Mouse (Mus musculus) intestine, embryonic 15.5 days (tissue): Measurements from ENCODE around the gene Rnf26. TPM values are rescaled to one million over a fixed set of nuclear protein-coding genes. Genes with fewer than 3 reads are reported as not detected.
"Not testable (repeated sequence)": the region's sequence is repeated elsewhere in the genome, so short reads cannot be mapped to it uniquely, and the experiment has no call there.

Experiments used
- ATAC-seq: fragments of 200-750 bp; cut with Nextera tagmentation; 2 replicates; pipeline ENCODE4 v1.8.0; 2017; ENCODE audit warnings: moderate TSS enrichment, moderate library complexity
- H3K27ac ChIP-seq: fragments of 300-500 bp; sonication (generic); 2 replicates; pipeline ENCODE4 v1.5.1; 2015; ENCODE audit warnings: mild to moderate bottlenecking, inconsistent platforms
- H3K27me3 ChIP-seq: fragments of 300-500 bp; sonication (generic); replicated peaks from 2 replicates; pipeline ENCODE4 v1.6.1; 2015; ENCODE audit warnings: inconsistent platforms
- H3K36me3 ChIP-seq: fragments of 300-500 bp; sonication (generic); 2 replicates; pipeline ENCODE4 v1.6.1; 2015; ENCODE audit warnings: inconsistent platforms
- H3K4me1 ChIP-seq: fragments of 300-500 bp; sonication (generic); replicated peaks from 2 replicates; pipeline ENCODE4 v1.6.1; 2015; ENCODE audit warnings: inconsistent platforms
- H3K4me2 ChIP-seq: fragments of 300-500 bp; sonication (generic); replicated peaks from 2 replicates; pipeline ENCODE4 v1.6.1; 2015; ENCODE audit warnings: mild to moderate bottlenecking, inconsistent platforms
- H3K4me3 ChIP-seq: fragments of 300-500 bp; sonication (generic); replicated peaks from 2 replicates; pipeline ENCODE4 v1.5.1; 2015; ENCODE audit warnings: inconsistent platforms
- H3K9ac ChIP-seq: fragments of 300-500 bp; sonication (generic); 2 replicates; pipeline ENCODE4 v1.6.1; 2015; ENCODE audit warnings: inconsistent platforms
- H3K9me3 ChIP-seq: fragments of 300-500 bp; sonication (generic); 2 replicates; pipeline ENCODE4 v1.6.1; 2016; ENCODE audit warnings: inconsistent platforms
- WGBS: fragments of 180-500 bp; shearing (Covaris S2); methylation state at CpG from one replicate; pipeline ENCODE4 v1.1.7; 2015; 5-methylcytosine and 5-hydroxymethylcytosine counted together
- polyA plus RNA-seq: library from polyadenylated mRNA; unstranded; fragments of >200 nt; fragmentation: Nextera tagmentation; extraction: Ambion mirVana; gene quantifications from 2 replicates; pipeline ENCODE4 v1.2.1, GENCODE M21; 2015

Gene Rnf26
- polyA plus RNA-seq, 1 experiment from 2014 or later: 56.9 TPM

GRCm38 (mm10) chr9:44119011-44119410, 5.7 kb upstream of the Rnf26 start:
- Histone ChIP-seq H3K4me2 (no peak overlapping the region), H3K4me3 (no peak overlapping the region), H3K27me3 (no peaks in the 10 kb centered on the region), H3K36me3 (no peaks in the 10 kb centered on the region), H3K27ac (no peak overlapping the region), H3K9me3 (no peaks in the 10 kb centered on the region), H3K9ac (no peak overlapping the region), H3K4me1 (no peaks in the 10 kb centered on the region)
- ATAC-seq: no peak
- 55% methylated on average over 5 of the region's 5 CpGs for WGBS

- Histone ChIP-seq H3K9me3 (no peaks in the 10 kb centered on the region), H3K4me3 (no peak overlapping the region), H3K4me2 (no peak overlapping the region), H3K27ac (no peak overlapping the region), H3K36me3 (no peaks in the 10 kb centered on the region), H3K9ac (no peak overlapping the region), H3K4me1 (peaks cover 5% of the 10 kb centered on the region; the same call in 1 of the 2 replicates), H3K27me3 (no peaks in the 10 kb centered on the region)
- no peak for ATAC-seq
- 91% methylated on average over 4 of the region's 4 CpGs for WGBS
Observed at GRCm38 (mm10) chr9:44116182-44116581, 2.9 kb upstream of the Rnf26 start.

DNA sequence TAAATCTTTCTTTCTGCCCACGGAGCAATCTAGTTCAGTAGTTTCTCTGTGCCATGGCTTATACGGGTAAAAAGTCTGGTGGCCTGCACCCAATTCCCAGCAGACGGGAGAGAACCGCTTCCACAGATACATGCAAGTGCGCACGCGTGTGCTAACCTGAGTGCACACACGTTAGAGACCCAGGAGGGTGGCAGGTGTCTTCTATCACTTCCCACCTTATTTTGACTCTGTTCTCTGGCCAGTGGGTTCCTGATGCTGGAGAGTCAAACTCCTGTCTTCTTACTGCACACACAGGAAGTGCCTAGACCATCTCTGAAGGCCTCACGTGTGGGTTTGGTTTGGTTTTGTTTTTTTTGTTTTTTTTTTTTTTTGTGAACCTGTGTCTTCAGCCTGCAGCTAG, 2.3 kb upstream of the Rnf26 start:
- no peaks in the 10 kb centered on the region for H3K27me3 ChIP-seq
- H3K9me3 ChIP-seq: no peaks in the 10 kb centered on the region
- ATAC-seq: no peak
- peaks cover 5% of the 10 kb centered on the region; the same call in 1 of the 2 replicates for H3K4me1 ChIP-seq
- H3K36me3 ChIP-seq: no peaks in the 10 kb centered on the region
- 84% methylated on average over 9 of the region's 9 CpGs for WGBS
- no peak overlapping the region for H3K4me3 ChIP-seq
- H3K9ac ChIP-seq: no peak overlapping the region
- no peak overlapping the region for H3K4me2 ChIP-seq
- no peak overlapping the region for H3K27ac ChIP-seq

DNA sequence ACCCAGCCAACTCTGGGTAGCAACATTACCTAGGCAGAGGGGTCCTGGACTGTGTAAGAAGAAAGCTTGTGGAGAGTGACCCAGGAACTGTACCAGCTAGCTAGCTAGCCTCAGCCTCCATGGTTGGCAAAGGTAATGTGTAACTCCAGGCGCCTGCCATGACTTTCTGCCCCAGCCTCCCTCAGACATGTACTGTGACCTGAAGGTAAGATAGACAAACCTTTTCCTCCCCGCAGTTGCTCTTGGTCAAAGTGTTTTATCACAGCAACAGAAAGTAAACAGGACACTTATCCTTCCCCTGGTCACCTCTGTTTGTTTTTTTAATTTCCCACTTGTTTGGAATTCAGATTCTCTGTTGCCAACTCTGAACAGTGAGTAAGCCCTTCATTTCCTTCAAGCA, 1.1 kb upstream of the Rnf26 start:
- Histone ChIP-seq H3K27me3 (no peaks in the 10 kb centered on the region), H3K36me3 (no peaks in the 10 kb centered on the region), H3K4me1 (peaks cover 16% of the 10 kb centered on the region), H3K4me2 (no peak overlapping the region), H3K4me3 (no peak overlapping the region), H3K9me3 (no peaks in the 10 kb centered on the region), H3K9ac (no peak overlapping the region), H3K27ac (no peak overlapping the region)
- 65% methylated on average over 2 of the region's 2 CpGs for WGBS
- no peak for ATAC-seq

DNA sequence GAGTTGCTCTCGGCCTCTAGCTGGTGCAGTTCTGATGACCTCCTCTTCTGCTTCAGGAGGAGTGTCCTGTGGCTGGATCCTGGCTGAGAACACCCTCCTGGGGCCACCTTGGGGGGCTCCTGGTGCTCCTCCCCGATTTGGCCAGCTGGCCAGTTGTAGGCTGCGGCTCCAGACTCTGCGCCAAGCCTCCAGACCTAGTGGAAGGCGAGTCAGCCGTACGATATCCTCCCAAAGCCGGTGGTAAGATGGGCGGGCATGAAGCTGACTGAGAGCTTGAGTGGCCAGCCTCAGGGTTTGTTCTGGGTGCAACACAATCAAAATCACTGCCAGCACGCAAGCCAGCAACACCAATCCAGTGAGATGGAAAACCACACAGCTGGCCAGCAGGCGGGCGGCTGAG, 1.4 kb downstream of the Rnf26 start:
- not testable (repeated sequence) for H3K9ac ChIP-seq, H3K27me3 ChIP-seq, ATAC-seq, H3K9me3 ChIP-seq, H3K36me3 ChIP-seq, H3K27ac ChIP-seq
- Histone ChIP-seq H3K4me2 (peak overlapping the region; percentile 61), H3K4me3 (peak overlapping the region; percentile 19), H3K4me1 (peaks cover 42% of the 10 kb centered on the region)
- 57% methylated on average over 9 of the region's 12 CpGs for WGBS

- H3K4me2 ChIP-seq: peak overlapping the region; percentile 51
- WGBS: 21% methylated on average over 9 of the region's 9 CpGs
Observed at GRCm38 (mm10) chr9:44109360-44110095, 3.8 kb downstream of the Rnf26 start.

DNA sequence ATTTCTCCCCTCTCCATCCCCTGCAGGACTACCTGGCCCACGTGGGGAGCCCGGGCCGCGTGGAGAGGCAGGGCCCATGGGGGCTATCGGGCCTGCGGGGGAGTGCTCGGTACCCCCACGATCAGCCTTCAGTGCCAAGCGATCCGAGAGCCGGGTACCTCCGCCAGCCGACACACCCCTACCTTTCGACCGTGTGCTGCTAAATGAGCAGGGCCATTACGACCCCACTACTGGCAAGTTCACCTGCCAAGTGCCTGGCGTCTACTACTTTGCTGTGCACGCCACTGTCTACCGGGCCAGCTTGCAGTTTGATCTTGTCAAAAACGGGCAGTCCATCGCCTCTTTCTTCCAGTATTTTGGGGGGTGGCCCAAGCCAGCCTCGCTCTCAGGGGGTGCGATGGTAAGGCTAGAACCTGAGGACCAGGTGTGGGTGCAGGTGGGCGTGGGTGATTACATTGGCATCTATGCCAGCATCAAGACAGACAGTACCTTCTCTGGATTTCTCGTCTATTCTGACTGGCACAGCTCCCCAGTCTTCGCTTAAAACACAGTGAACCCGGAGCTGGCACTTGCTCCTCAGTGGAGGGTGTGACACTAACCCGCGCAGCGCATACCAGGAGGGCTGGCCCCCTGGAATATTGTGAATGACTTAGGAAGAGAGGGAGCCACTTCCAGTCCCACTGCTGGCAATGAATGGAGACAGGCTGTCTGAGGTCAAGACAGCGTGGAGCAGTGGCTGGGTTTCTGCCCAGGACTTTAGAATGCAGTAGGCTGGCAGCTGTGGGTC, 4.9 kb downstream of the Rnf26 start:
- Histone ChIP-seq H3K27me3 (no peaks in the 10 kb centered on the region), H3K4me2 (peak overlapping the region; percentile 51), H3K9me3 (no peaks in the 10 kb centered on the region), H3K9ac (peak overlapping the region; percentile 33), H3K4me1 (peaks cover 48% of the 10 kb centered on the region), H3K27ac (0 out of 2 replicates have a peak overlapping the region, but pooled peaks have one; percentile 75), H3K4me3 (0 out of 2 replicates have a peak overlapping the region, but pooled peaks have one; percentile 3), H3K36me3 (peaks cover 4% of the 10 kb centered on the region; the same call in 1 of the 2 replicates)
- ATAC-seq: no peak
- 85% methylated on average over 31 of the region's 31 CpGs for WGBS

More at GRCm38 (mm10) chr9:44109360-44110095, 3.8 kb downstream of the Rnf26 start:
- H3K9me3 ChIP-seq: no peaks in the 10 kb centered on the region
- H3K36me3 ChIP-seq: peaks cover 4% of the 10 kb centered on the region; the same call in 1 of the 2 replicates
- peaks cover 46% of the 10 kb centered on the region for H3K4me1 ChIP-seq
- H3K27me3 ChIP-seq: no peaks in the 10 kb centered on the region
- H3K27ac ChIP-seq: 0 out of 2 replicates have a peak overlapping the region, but pooled peaks have one; percentile 40
- peak overlapping the region; percentile 34 for H3K9ac ChIP-seq
- ATAC-seq: no peak
- H3K4me3 ChIP-seq: peak overlapping the region; percentile 19

- H3K27me3 ChIP-seq: no peaks in the 10 kb centered on the region
- peak overlapping the region; percentile 75 for H3K27ac ChIP-seq
- H3K36me3 ChIP-seq: peaks cover 4% of the 10 kb centered on the region; the same call in 1 of the 2 replicates
- no peaks in the 10 kb centered on the region for H3K9me3 ChIP-seq
- no peak for ATAC-seq
- peak overlapping the region; percentile 33; the same call in 1 of the 2 replicates for H3K9ac ChIP-seq
- peaks cover 48% of the 10 kb centered on the region for H3K4me1 ChIP-seq
- WGBS: 45% methylated on average over 25 of the region's 25 CpGs
- H3K4me3 ChIP-seq: peak overlapping the region; percentile 15; the same call in 1 of the 2 replicates
- H3K4me2 ChIP-seq: peak overlapping the region; percentile 42
Observed at GRCm38 (mm10) chr9:44107557-44108179, 5.6 kb downstream of the Rnf26 start.

DNA sequence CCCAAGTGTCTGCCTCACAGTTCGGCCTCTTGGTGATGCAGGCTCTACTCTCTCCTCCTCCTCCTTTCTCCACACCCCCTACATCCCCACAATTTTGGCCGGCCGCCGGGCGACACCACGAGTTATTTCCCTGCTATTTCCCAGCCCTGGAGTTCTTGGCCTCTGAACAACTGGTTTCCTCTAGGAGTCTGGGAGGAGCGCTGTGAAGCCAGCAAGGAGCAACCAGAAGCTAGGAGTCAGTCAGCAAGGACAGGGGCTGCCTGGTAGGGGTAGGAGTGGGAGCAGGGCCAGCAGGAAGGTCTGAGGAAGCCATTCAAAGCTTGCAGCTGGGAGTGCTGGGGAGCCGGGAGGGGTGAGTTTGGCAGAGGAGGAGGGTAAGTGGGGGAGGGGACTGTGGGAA, 6.2 kb downstream of the Rnf26 start, which contains the start of gene C1qtnf5:
Gene C1qtnf5 (plus strand): TSS at position 136 of the 400 bp plus-strand sequence.
- H3K4me3 ChIP-seq: peak within 1 kb of the TSS; percentile 15; the same call in 1 of the 2 replicates
- peak within 1 kb of the TSS; percentile 33; the same call in 1 of the 2 replicates for H3K9ac ChIP-seq
- peak; percentile 70 for ATAC-seq
- H3K4me2 ChIP-seq: peak within 1 kb of the TSS; percentile 42
- peaks cover 4% of the 10 kb centered on the region; the same call in 1 of the 2 replicates for H3K36me3 ChIP-seq
- H3K27me3 ChIP-seq: no peaks in the 10 kb centered on the region
- peak within 1 kb of the TSS; percentile 75 for H3K27ac ChIP-seq
- no peaks in the 10 kb centered on the region for H3K9me3 ChIP-seq
- 31% methylated on average over 8 of the region's 8 CpGs for WGBS
- peaks cover 48% of the 10 kb centered on the region for H3K4me1 ChIP-seq

GRCm38 (mm10) chr9:44106596-44106995, 6.7 kb downstream of the Rnf26 start:
- ATAC-seq: no peak
- peaks cover 4% of the 10 kb centered on the region; the same call in 1 of the 2 replicates for H3K36me3 ChIP-seq
- H3K9me3 ChIP-seq: no peaks in the 10 kb centered on the region
- 77% methylated on average over 4 of the region's 4 CpGs for WGBS
- peak overlapping the region; percentile 75 for H3K27ac ChIP-seq
- no peak overlapping the region for H3K4me3 ChIP-seq
- H3K27me3 ChIP-seq: no peaks in the 10 kb centered on the region
- peaks cover 44% of the 10 kb centered on the region for H3K4me1 ChIP-seq
- no peak overlapping the region for H3K9ac ChIP-seq
- peak overlapping the region; percentile 42 for H3K4me2 ChIP-seq

DNA sequence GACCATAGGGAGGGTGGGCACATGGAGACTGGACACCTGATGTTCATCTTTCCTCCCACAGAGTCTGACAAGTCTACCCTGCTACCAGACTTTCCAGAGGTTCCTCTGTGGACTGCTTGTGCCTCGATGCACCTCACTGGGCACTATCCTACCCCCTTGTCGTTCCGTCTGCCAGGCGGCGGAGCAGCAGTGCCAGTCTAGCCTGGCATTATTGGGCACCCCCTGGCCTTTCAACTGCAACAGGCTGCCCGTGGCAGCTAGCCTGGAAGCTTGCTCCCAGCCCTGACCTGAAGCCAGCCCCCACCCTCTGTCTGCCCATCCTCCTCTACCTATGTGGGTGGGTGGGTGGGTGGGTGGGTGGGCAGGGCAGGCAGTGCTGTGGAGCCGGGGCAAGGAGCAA, 7.1 kb downstream of the Rnf26 start:
- Histone ChIP-seq H3K27me3 (no peaks in the 10 kb centered on the region), H3K4me1 (peaks cover 43% of the 10 kb centered on the region), H3K4me3 (no peak overlapping the region), H3K9me3 (no peaks in the 10 kb centered on the region), H3K27ac (peak overlapping the region; percentile 75; the same call in 1 of the 2 replicates), H3K9ac (no peak overlapping the region), H3K36me3 (peaks cover 4% of the 10 kb centered on the region; the same call in 1 of the 2 replicates), H3K4me2 (0 out of 2 replicates have a peak overlapping the region, but pooled peaks have one; percentile 42)
- no peak for ATAC-seq
- WGBS: 90% methylated on average over 7 of the region's 7 CpGs
